Mouse (Mus musculus): ENCODE measurements at regions not wholly inside any gene's neighbourhood (a gene's known extent, or its start where the extent isn't known, plus 50 kb on each side); places are given as distances from the start of the nearest gene placed in this dataset.
A peak's percentile ranks its signal among the peaks of the same experiment; 100 is the strongest.

- TF ChIP-seq POLR2A (IDR thresholded peaks at IDR 0.05; ENCODE audit: borderline replicate concordance, low read depth, low read length): no peak
- no peak for TF ChIP-seq CTCF (IDR thresholded peaks at IDR 0.05; ENCODE audit: low read depth, low read length)
- peaks cover 3% of the 10 kb centered on the region for H3K4me1 ChIP-seq (ENCODE audit: control insufficient read depth, insufficient read depth, low read length)
- no peak overlapping the region for H3K4me3 ChIP-seq (ENCODE audit: insufficient read depth, low read length)
- H3K27ac ChIP-seq (ENCODE audit: insufficient read depth, low read depth, low read length): no peak overlapping the region
These were observed 115.7 kb downstream of the Cryba4 start for GRCm38 (mm10) chr5:112136646-112137045.

- no peak overlapping the region for H3K4me3 ChIP-seq (ENCODE audit: insufficient read depth, low read length)
- TF ChIP-seq CTCF (IDR thresholded peaks at IDR 0.05; ENCODE audit: low read depth, low read length) (no peak), POLR2A (IDR thresholded peaks at IDR 0.05; ENCODE audit: borderline replicate concordance, low read depth, low read length) (no peak)
- H3K4me1 ChIP-seq (ENCODE audit: control insufficient read depth, insufficient read depth, low read length): peaks cover 8% of the 10 kb centered on the region
- no peak overlapping the region for H3K27ac ChIP-seq (ENCODE audit: insufficient read depth, low read depth, low read length)
These were observed 114.1 kb downstream of the Cryba4 start for GRCm38 (mm10) chr5:112138246-112138645.

GRCm38 (mm10) chr5:112142731-112143130 lies 109.6 kb downstream of the Cryba4 start:
- Histone ChIP-seq H3K27ac (ENCODE audit: insufficient read depth, low read depth, low read length) (no peak overlapping the region), H3K4me3 (ENCODE audit: insufficient read depth, low read length) (no peak overlapping the region), H3K4me1 (ENCODE audit: control insufficient read depth, insufficient read depth, low read length) (peaks cover 13% of the 10 kb centered on the region)
- TF ChIP-seq POLR2A (IDR thresholded peaks at IDR 0.05; ENCODE audit: borderline replicate concordance, low read depth, low read length) (no peak), CTCF (IDR thresholded peaks at IDR 0.05; ENCODE audit: low read depth, low read length) (no peak)

- H3K4me1 ChIP-seq (ENCODE audit: control insufficient read depth, insufficient read depth, low read length): peaks cover 19% of the 10 kb centered on the region
- H3K27ac ChIP-seq (ENCODE audit: insufficient read depth, low read depth, low read length): no peak overlapping the region
- TF ChIP-seq CTCF (IDR thresholded peaks at IDR 0.05; ENCODE audit: low read depth, low read length): no peak
- no peak for TF ChIP-seq POLR2A (IDR thresholded peaks at IDR 0.05; ENCODE audit: borderline replicate concordance, low read depth, low read length)
- H3K4me3 ChIP-seq (ENCODE audit: insufficient read depth, low read length): no peak overlapping the region
These were observed 108.2 kb downstream of the Cryba4 start for GRCm38 (mm10) chr5:112143993-112144621.

- H3K27ac ChIP-seq (ENCODE audit: insufficient read depth, low read depth, low read length): no peak overlapping the region
- peaks cover 10% of the 10 kb centered on the region for H3K4me1 ChIP-seq (ENCODE audit: control insufficient read depth, insufficient read depth, low read length)
- TF ChIP-seq POLR2A (IDR thresholded peaks at IDR 0.05; ENCODE audit: borderline replicate concordance, low read depth, low read length) (no peak), CTCF (IDR thresholded peaks at IDR 0.05; ENCODE audit: low read depth, low read length) (peak; percentile 60)
- H3K4me3 ChIP-seq (ENCODE audit: insufficient read depth, low read length): no peak overlapping the region
These were observed 98.6 kb downstream of the Cryba4 start for GRCm38 (mm10) chr5:112153675-112154085.

- H3K4me1 ChIP-seq (ENCODE audit: control insufficient read depth, insufficient read depth, low read length): peaks cover under 1% of the 10 kb centered on the region
- TF ChIP-seq CTCF (IDR thresholded peaks at IDR 0.05; ENCODE audit: low read depth, low read length) (no peak), POLR2A (IDR thresholded peaks at IDR 0.05; ENCODE audit: borderline replicate concordance, low read depth, low read length) (no peak)
- no peak overlapping the region for H3K27ac ChIP-seq (ENCODE audit: insufficient read depth, low read depth, low read length)
- H3K4me3 ChIP-seq (ENCODE audit: insufficient read depth, low read length): no peak overlapping the region
These were observed 97.7 kb downstream of the Cryba4 start for GRCm38 (mm10) chr5:112154650-112155049.

- no peaks in the 10 kb centered on the region for H3K4me1 ChIP-seq (ENCODE audit: control insufficient read depth, insufficient read depth, low read length)
- H3K27ac ChIP-seq (ENCODE audit: insufficient read depth, low read depth, low read length): no peak overlapping the region
- TF ChIP-seq POLR2A (IDR thresholded peaks at IDR 0.05; ENCODE audit: borderline replicate concordance, low read depth, low read length) (no peak), CTCF (IDR thresholded peaks at IDR 0.05; ENCODE audit: low read depth, low read length) (no peak)
- no peak overlapping the region for H3K4me3 ChIP-seq (ENCODE audit: insufficient read depth, low read length)
These were observed 97.3 kb downstream of the Cryba4 start for GRCm38 (mm10) chr5:112155051-112155450.

GRCm38 (mm10) chr5:112156005-112156404 lies 96.3 kb downstream of the Cryba4 start:
- Histone ChIP-seq H3K4me3 (ENCODE audit: insufficient read depth, low read length) (no peak overlapping the region), H3K27ac (ENCODE audit: insufficient read depth, low read depth, low read length) (no peak overlapping the region), H3K4me1 (ENCODE audit: control insufficient read depth, insufficient read depth, low read length) (no peaks in the 10 kb centered on the region)
- TF ChIP-seq POLR2A (IDR thresholded peaks at IDR 0.05; ENCODE audit: borderline replicate concordance, low read depth, low read length): no peak
- TF ChIP-seq CTCF (IDR thresholded peaks at IDR 0.05; ENCODE audit: low read depth, low read length): no peak

- Histone ChIP-seq H3K4me3 (ENCODE audit: insufficient read depth, low read length) (no peak overlapping the region), H3K27ac (ENCODE audit: insufficient read depth, low read depth, low read length) (no peak overlapping the region), H3K4me1 (ENCODE audit: control insufficient read depth, insufficient read depth, low read length) (no peaks in the 10 kb centered on the region)
- TF ChIP-seq POLR2A (IDR thresholded peaks at IDR 0.05; ENCODE audit: borderline replicate concordance, low read depth, low read length) (no peak), CTCF (IDR thresholded peaks at IDR 0.05; ENCODE audit: low read depth, low read length) (no peak)
These were observed 85.7 kb downstream of the Cryba4 start for GRCm38 (mm10) chr5:112166410-112167175.

GRCm38 (mm10) chr5:112167790-112168189 lies 84.5 kb downstream of the Cryba4 start:
- Histone ChIP-seq H3K4me3 (ENCODE audit: insufficient read depth, low read length) (no peak overlapping the region), H3K27ac (ENCODE audit: insufficient read depth, low read depth, low read length) (no peak overlapping the region), H3K4me1 (ENCODE audit: control insufficient read depth, insufficient read depth, low read length) (no peaks in the 10 kb centered on the region)
- no peak for TF ChIP-seq POLR2A (IDR thresholded peaks at IDR 0.05; ENCODE audit: borderline replicate concordance, low read depth, low read length)
- no peak for TF ChIP-seq CTCF (IDR thresholded peaks at IDR 0.05; ENCODE audit: low read depth, low read length)

All from bone marrow macrophage, adult 2 months (primary cell).